Mouse (Mus musculus) gastrocnemius, postnatal 14 days (tissue): ENCODE results near the gene Ccdc92. TPM values are rescaled to one million over a fixed set of nuclear protein-coding genes. Genes with fewer than 3 reads are reported as not detected.

ENCODE experiments used
- DNase-seq: peaks from one replicate; pipeline ENCODE4 v3.0.0; 2021; ENCODE audit warnings: mixed read lengths
- intact Hi-C: fragments of 180-260 bp; cut with DNase I; formaldehyde crosslinking; loops from one replicate; pipeline ENCODE4 v1.15.1; 2025; ENCODE audit warnings: low total_unique reads
- total RNA-seq, 2 experiments: library from RNA; stranded (reverse); gene quantifications; 2 replicates each; pipeline ENCODE4 v1.2.3; 2021

Gene Ccdc92
- total RNA-seq, 2 experiments from 2014 or later = 0.24 to 0.80 TPM

- DNase-seq = no peak
- intact Hi-C loops = loop anchor here (10.0 kb wide), 1 partner anchor 268 kb away; no protein-coding TSS in a partner anchor
Observed at GRCm38 (mm10) chr5:124862871-124863741, 882 bp upstream of the Ccdc92 start.

DNA sequence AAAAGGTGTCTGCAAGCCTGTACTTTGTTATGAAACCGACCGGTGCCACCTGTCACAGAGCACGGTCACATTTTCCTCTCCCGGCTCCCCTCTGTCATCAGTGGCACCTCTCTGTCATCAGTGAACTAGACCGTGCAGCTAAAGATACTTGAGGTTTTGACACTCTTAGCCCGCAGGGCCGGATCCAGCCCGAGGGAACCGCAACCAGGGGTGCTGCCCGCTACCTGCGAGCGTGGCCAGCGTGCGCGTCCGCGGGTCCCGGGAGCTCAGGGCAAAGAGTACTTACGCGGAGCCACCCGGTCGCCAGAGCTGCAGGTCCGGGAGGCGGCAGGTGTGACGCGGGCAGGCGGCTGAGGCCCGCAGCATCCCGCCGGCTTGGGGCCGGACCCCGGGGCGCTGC, 761 bp downstream of the Ccdc92 start:
- DNase-seq = no peak
- intact Hi-C loops = loop anchor here (10.0 kb wide), 1 partner anchor 267 kb away; no protein-coding TSS in a partner anchor

DNA sequence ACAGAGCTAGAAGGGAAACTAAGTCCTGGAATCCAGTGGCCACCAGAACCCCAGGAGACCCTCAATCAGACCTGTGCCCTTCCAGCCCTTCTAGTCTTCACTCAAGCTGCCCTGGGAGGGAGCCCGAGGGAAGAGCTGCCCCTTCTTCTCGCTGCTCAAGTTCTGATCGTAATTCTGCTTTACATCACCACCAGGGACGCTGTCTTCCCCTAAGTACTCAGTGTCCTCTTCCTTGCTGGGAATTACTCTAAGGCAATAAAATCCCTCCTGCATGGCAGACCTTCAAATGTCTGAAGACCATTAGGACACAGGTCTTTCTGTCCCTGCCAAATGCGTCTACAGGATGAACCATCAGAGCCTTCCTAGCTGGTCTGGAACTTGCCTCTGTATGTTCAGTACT, 2.2 kb downstream of the Ccdc92 start:
- intact Hi-C loops = loop anchor here (10.0 kb wide), 1 partner anchor 265 kb away; no protein-coding TSS in a partner anchor
- no peak for DNase-seq

DNA sequence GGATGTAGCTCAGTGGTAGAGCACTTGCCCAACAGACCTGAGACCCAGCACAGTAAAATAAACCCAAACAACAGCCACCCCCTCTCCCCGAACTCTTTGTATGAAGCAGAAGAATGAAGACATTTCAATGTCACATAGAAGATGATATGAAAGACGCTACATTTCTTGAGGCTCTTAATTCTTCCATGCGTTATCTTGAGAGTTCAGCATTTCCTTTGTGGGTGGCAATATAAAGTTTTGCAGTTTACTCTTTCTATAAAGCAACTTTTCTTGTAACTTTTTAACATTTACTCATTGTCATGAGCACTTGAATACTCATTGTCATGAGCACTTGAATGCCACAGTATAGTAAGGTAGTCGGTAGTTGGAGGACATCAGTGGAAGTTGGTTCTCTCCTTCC, 8.0 kb downstream of the Ccdc92 start:
- intact Hi-C loops = no loop called here
- no peak for DNase-seq

DNA sequence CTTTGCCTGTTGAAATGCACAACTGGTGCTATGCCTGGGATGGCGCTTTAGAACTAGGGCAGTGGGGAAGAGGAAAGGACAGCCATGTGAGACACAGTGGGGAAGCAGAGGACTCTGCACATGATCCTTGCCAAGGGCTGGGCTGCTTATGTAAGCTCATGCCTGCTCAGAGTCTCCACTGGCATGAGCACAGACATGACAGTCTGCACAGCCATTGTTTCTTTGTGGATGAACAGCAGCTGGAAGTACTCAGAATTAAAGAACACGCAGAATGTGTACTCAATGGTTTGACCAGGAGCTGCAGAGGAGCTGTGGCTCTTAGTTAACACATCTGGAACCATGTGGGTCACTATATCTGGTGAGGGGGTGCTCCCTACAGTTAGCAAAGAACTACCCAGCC, 9.1 kb downstream of the Ccdc92 start:
- intact Hi-C loops = no loop called here
- no peak for DNase-seq

DNA sequence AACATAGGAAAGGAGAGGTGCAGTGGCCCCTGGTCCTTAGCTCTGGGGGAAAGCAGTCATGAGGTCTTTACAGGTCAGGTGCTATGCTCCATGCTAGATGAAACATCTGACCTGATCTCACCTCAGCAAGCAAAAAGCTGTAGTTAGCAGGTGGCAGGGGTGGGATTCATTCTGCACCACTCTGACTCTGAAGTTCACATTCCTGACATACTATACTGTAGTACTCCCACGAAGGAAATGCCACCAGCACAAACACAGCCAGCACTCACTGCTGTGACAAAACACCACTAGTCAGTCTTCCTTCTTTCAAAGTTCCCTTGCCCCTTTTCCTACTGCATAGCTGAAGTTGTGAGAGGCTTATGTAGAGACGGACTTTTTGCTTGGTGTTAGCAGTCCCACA, 9.9 kb downstream of the Ccdc92 start:
- intact Hi-C loops = no loop called here
- no peak for DNase-seq

- no peak for DNase-seq
- intact Hi-C loops = no loop called here
Observed at GRCm38 (mm10) chr5:124851572-124851971, 10.7 kb downstream of the Ccdc92 start.

DNA sequence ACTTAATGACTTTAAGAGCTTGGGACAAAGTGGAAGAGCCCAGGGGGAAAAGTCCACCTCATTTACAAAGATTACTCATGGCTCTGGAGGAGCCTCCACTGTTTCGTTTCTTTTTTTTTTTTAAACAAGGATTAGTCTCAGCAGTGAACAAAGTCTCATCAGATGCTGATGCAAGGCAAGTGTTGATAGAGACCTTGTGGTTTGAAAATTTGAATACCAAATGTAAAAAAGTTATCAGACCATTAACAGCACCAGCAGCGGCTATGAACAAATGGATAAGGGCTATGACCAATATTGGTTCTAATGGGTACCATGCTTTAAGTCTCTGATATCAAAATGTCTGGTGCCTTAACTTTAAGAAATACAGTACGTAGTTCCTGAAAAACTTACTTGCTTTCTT, 13.2 kb downstream of the Ccdc92 start:
- intact Hi-C loops = no loop called here
- no peak for DNase-seq

DNA sequence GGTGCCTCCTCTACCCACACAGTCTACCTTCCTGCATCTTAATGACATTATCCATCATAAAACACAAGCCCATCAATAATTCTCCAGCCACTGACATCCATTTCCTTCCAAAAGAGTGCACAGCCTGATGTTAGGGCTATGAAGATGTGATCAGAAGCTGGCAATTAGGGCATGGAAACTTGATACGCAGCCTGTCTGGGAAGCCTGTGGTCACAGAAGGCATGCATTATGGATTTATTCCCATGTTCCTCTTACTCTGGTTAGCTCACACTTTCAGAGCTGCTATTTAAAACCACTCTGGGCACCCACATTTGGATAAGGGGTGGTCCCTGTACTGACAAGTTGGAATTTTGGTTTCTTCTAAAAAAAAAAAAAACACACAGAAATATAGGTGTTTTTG, 15.2 kb downstream of the Ccdc92 start:
- DNase-seq = no peak
- intact Hi-C loops = no loop called here

DNA sequence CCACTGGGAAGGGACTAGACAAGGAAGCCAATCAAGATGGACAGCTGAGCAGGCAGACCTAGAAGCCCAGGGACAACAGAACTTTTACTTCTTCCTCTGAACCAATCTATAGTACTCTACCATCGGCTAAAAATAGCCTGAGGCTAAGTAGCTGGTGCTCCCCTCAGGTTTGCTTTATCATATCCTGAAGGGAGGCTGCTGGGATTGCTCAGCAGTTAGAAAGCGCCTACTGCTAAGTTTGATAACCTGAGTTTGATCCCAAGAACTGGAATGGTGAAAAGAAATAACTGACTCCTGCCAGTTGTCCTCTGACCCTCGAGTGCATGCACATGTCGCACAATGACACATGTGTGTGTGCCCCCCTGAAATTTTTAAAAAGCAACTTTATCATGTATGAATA, 17.3 kb downstream of the Ccdc92 start:
- DNase-seq = no peak
- intact Hi-C loops = no loop called here

GRCm38 (mm10) chr5:124843386-124843785, 18.8 kb downstream of the Ccdc92 start:
- DNase-seq = no peak
- intact Hi-C loops = no loop called here

- intact Hi-C loops = no loop called here
Observed at GRCm38 (mm10) chr5:124840669-124841068, 21.6 kb downstream of the Ccdc92 start.

GRCm38 (mm10) chr5:124840202-124840601, 22.0 kb downstream of the Ccdc92 start:
- DNase-seq = no peak
- intact Hi-C loops = no loop called here

More at GRCm38 (mm10) chr5:124840669-124841068, 21.6 kb downstream of the Ccdc92 start:
- no peak for DNase-seq

GRCm38 (mm10) chr5:124836621-124837020, 25.6 kb downstream of the Ccdc92 start:
- intact Hi-C loops = no loop called here
- no peak for DNase-seq

- intact Hi-C loops = no loop called here
- no peak for DNase-seq
Observed at GRCm38 (mm10) chr5:124836075-124836474, 26.1 kb downstream of the Ccdc92 start.

DNA sequence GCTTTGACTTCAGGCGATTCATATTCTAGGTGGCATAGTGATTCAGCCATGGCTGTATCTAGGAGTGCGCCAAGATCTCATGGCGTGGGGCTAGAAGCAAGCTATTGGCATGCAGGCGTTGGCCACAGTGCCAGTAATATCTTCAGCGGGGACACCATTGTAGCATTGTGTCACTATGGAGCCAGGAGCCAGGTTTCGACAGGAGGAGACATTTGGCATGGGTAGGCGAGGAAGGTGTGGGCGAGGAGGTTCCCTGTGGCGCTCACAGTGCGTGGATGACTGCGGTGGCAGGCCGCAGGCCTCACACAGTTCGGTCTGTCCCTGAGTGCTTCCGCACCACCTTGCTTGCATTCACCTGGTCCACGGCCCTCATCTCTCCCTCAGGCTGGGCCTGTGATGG, 27.0 kb downstream of the Ccdc92 start:
- no peak for DNase-seq
- intact Hi-C loops = no loop called here

DNA sequence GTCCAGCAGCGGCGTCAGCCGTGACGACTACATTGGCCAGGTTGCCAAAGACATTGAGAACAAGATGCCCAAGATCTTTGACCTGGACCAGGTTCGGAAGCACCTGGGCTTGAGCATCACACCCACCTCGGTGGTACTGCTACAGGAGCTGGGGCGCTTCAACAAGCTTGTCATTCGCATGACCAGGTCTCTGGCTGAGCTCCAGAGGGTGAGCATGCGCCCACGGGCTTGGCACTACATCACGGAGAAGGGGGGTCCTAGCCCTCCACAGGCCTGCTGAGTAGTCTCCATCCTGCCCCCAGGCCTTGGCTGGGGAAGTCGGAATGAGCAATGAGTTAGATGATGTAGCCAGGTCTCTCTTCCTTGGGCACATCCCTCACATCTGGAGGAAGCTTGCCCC, 31.9 kb downstream of the Ccdc92 start:
- no peak for DNase-seq
- intact Hi-C loops = no loop called here

- intact Hi-C loops = no loop called here
- DNase-seq = no peak
Observed at GRCm38 (mm10) chr5:124822128-124822894, 39.9 kb downstream of the Ccdc92 start.

- no peak for DNase-seq
- intact Hi-C loops = no loop called here
Observed at GRCm38 (mm10) chr5:124817050-124817449, 45.2 kb downstream of the Ccdc92 start.

GRCm38 (mm10) chr5:124814797-124815196, 47.4 kb downstream of the Ccdc92 start:
- intact Hi-C loops = no loop called here
- no peak for DNase-seq

DNA sequence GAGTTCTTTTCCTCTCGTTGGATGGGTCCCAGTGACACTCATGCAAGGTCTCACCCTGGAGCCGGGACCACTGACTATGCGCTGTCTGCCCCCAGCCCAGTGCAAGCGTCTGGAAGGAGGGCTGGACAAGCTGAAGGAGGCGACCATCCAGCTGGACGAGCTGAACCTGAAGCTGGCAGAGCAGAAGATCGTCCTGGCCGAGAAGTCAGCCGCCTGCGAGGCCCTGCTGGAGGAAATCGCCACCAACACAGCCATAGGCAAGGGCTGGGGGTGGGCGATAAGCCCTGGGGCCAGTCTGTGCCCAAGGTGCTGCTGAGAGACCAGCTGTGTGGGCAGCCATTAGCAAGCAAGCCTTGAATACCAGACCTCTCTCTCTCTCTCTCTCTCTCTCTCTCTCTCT, 49.8 kb downstream of the Ccdc92 start:
- no peak for DNase-seq
- intact Hi-C loops = no loop called here
